Mouse (Mus musculus): ENCODE results near the gene Lrch2.

- TF ChIP-seq POLR2A (IDR thresholded peaks at IDR 0.05; ENCODE audit: low read depth, low read length): no peak
- TF ChIP-seq CTCF (conservative IDR thresholded peaks at IDR 0.05; ENCODE audit: insufficient read depth, insufficient read length, low read depth, low read length): no peak
These were observed 12.7 kb downstream of the Lrch2 start for GRCm38 (mm10) chrX:147540934-147541870.
